Mouse (Mus musculus) B cell, adult 67 days (primary cell): Measurements from ENCODE around the gene Gm10053. TPM values are rescaled to one million over a fixed set of nuclear protein-coding genes. Genes with fewer than 3 reads are reported as not detected.

Experiments
- total RNA-seq, 2 experiments: library from RNA; stranded (reverse); gene quantifications; 4 replicates each; pipeline ENCODE4 v1.2.4; 2023

Gene Gm10053
- total RNA-seq = 10 to 100 TPM; 31.7 to 34.7 TPM

DNA sequence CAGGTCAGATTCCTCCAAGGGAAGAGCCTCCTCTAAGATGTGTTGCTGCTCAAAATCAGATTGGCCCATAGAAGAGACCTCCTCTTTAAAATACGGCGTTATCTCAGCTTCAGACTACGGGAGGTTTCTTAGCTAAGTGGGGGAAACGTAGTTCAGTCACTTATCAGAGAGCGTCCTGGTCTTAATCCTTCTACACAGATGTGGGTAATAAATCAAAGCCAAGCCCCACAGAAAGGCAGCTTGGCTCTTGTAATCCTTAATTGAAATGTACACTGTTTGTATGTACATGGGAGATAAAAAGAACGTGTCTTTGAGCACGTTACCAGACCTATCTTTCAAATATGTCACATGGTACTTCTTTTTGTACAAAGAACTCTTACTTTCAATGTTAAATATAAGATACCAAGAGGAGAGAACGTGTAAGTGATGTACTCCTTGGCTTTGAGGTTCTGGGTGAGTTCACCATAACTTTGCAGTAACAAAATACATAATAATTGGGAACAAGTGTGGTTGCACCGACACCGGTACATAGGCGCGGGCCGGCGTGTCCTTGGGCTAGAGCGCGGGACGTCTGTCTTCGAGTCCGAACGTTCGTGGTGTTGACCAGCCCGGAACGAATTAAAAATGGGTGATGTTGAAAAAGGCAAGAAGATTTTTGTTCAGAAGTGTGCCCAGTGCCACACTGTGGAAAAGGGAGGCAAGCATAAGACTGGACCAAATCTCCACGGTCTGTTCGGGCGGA, at the start of gene Gm10053:
Gene Gm10053, plus strand, starts transcription at position 558 of the 742 bp plus-strand sequence.

DNA sequence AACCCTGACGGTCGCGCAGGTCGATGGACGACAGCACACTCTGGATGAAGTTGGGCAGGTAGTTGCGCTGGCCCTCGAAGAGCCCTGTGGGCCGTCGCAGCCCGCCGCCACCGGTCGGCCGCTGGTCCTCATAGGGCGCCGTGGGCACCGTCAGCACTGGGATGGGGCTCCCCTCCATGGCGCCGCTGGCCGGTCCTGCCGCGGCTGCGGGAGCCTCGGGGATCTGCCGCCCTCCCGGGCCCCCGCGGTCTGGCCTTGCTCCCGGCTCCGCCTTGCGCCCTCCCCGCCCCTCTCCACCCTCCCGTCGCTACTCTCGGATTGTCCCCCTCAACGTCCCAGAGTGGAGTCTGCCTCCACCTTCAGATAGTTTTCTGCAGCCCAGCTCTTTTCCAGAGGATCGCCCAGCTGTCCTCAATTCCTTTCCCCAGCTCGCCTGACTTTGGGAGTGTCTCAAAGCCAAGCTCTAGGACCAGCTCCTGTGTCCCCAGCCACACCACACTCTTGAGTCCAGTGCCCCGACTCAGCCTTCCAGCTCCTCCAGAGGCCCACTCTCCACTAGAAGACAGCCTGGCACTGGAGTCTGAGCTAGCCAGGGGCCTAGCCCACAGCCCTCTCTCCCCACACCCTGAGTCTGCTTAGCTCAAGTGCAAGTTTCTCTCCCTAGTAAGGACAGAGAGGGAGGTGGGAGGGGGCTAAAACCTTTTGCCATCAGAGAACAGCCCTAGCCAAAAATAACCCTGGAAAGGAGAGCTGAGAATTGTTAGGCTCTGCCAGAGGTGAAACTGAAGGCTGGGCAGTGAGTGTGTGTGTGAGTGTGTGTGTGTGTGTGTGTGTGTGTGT, 13.7 kb upstream of the Gm10053 start, which contains the start of gene Pgm5:
Gene Pgm5, minus strand, starts transcription at position 244 of the 840 bp plus-strand sequence.

GRCm38 (mm10) chr19:24900581-24901220, 25.2 kb downstream of the Gm10053 start, which contains the start of gene Foxd4:
Foxd4 (minus strand) TSS chr19:24901197.

Other genes starting within 250 kb of the Gm10053 start
- gene Tmem252, start 201.7 kb upstream of the Gm10053 start, total RNA-seq = not detected
- gene Pgm5, start 13.8 kb upstream of the Gm10053 start, total RNA-seq = not detected
- gene Foxd4, start 25.5 kb downstream of the Gm10053 start, total RNA-seq = not detected
- gene Cbwd1, start 85.9 kb downstream of the Gm10053 start, total RNA-seq = 10 to 100 TPM; 11.7 to 11.8 TPM
- 100 to 1,000 TPM; 252 to 278 TPM for gene Dock8, start 123.8 kb downstream of the Gm10053 start, total RNA-seq